Mouse (Mus musculus): ENCODE results near the gene Ddx51.

GRCm38 (mm10) chr5:110698617-110699016, 45.4 kb downstream of the Ddx51 start:
- TF ChIP-seq GATA1 (IDR thresholded peaks at IDR 0.05; ENCODE audit: low read length) (no peak), TAL1 (IDR thresholded peaks at IDR 0.05; ENCODE audit: low read length) (no peak)

All from erythroblast, embryonic 14.5 days (primary cell).